Mouse (Mus musculus): ENCODE data around the gene Mrpl17.
"Not testable (repeated sequence)": the region's sequence is repeated elsewhere in the genome, so short reads cannot be mapped to it uniquely, and the experiment has no call there.

Gene Mrpl17

GRCm38 (mm10) chr7:105810877-105811489 lies at the start of gene Mrpl17:
Gene Mrpl17 (minus strand): TSS chr7:105811099.
- peak; percentile 100 for DNase-seq

GRCm38 (mm10) chr7:105855718-105856560 lies 45.0 kb upstream of the Mrpl17 start:
- not testable (repeated sequence) for DNase-seq

GRCm38 (mm10) chr7:105824281-105824680 lies 13.4 kb upstream of the Mrpl17 start:
- DNase-seq: no peak

GRCm38 (mm10) chr7:105818483-105818882 lies 7.6 kb upstream of the Mrpl17 start:
- DNase-seq: no peak

GRCm38 (mm10) chr7:105816736-105817135 lies 5.8 kb upstream of the Mrpl17 start:
- DNase-seq: no peak

GRCm38 (mm10) chr7:105813326-105813725 lies 2.4 kb upstream of the Mrpl17 start:
- DNase-seq: no peak

- no peak for DNase-seq
These were observed 1.7 kb upstream of the Mrpl17 start for GRCm38 (mm10) chr7:105812566-105812965.

- no peak for DNase-seq
These were observed 617 bp upstream of the Mrpl17 start for GRCm38 (mm10) chr7:105811516-105811915.

GRCm38 (mm10) chr7:105810280-105810876 lies 521 bp downstream of the Mrpl17 start:
- DNase-seq: no peak

GRCm38 (mm10) chr7:105809836-105810235 lies 1.1 kb downstream of the Mrpl17 start:
- DNase-seq: no peak

- DNase-seq: no peak
These were observed 2.5 kb downstream of the Mrpl17 start for GRCm38 (mm10) chr7:105808385-105808784.

- no peak for DNase-seq
These were observed 4.2 kb downstream of the Mrpl17 start for GRCm38 (mm10) chr7:105806716-105807115.

GRCm38 (mm10) chr7:105806125-105806524 lies 4.8 kb downstream of the Mrpl17 start:
- DNase-seq: no peak

GRCm38 (mm10) chr7:105803428-105803827 lies 7.5 kb downstream of the Mrpl17 start:
- DNase-seq: no peak

GRCm38 (mm10) chr7:105802771-105803170 lies 8.1 kb downstream of the Mrpl17 start:
- DNase-seq: no peak

- DNase-seq: no peak
These were observed 8.6 kb downstream of the Mrpl17 start for GRCm38 (mm10) chr7:105802312-105802711.

- DNase-seq: no peak
These were observed 13.9 kb downstream of the Mrpl17 start for GRCm38 (mm10) chr7:105796972-105797371.

GRCm38 (mm10) chr7:105795759-105796366 lies 15.0 kb downstream of the Mrpl17 start:
- DNase-seq: no peak

GRCm38 (mm10) chr7:105793701-105794100 lies 17.2 kb downstream of the Mrpl17 start:
- DNase-seq: no peak

GRCm38 (mm10) chr7:105791147-105791546 lies 19.8 kb downstream of the Mrpl17 start:
- no peak for DNase-seq

GRCm38 (mm10) chr7:105787285-105788140 lies 23.4 kb downstream of the Mrpl17 start, which contains the start of gene Dchs1:
Gene Dchs1 (minus strand): TSS chr7:105787654.
- no peak for DNase-seq
